Mouse (Mus musculus) spleen, adult 2 months (tissue): Measurements from ENCODE around the gene Mgat3.

Experiments
- CTCF ChIP-seq: fragments of 200-500 bp; IDR thresholded peaks from 2 replicates; pipeline ENCODE4 v1.5.1; 2011; ENCODE audit warnings: mild to moderate bottlenecking, inconsistent platforms; ENCODE audit not compliant: insufficient read depth, insufficient read length, insufficient replicate concordance; ENCODE audit errors: extremely low read depth
- POLR2A ChIP-seq: fragments of 200-500 bp; IDR thresholded peaks from 2 replicates; pipeline ENCODE4 v1.6.1; 2011; ENCODE audit warnings: low read depth, low read length, inconsistent platforms

DNA sequence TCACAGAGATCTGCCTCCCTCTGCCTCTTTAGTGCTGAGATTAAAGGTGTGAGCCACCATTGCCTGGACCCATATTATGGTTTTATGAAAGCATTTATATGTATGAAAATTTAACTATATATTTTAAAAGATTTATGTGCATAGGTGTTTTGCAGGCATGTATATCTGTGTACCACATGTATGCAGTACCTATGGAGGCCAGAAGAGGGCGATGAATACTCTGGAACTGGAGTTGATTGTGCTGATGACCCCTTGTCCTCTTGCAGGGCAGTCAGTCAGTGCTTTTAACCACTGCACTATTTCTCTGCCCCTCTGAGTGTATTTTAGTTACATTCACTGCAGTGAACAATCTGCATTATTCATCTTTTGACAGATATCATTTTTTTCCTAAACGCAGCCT, 52.3 kb downstream of the Mgat3 start:
- TF ChIP-seq POLR2A (no peak), CTCF (peak; percentile 41; the same call in 1 of the 2 replicates)
